Mouse (Mus musculus) limb, embryonic 14.5 days (tissue): ENCODE measurements around the gene Dock9. TPM values are rescaled to one million over a fixed set of nuclear protein-coding genes. Genes with fewer than 3 reads are reported as not detected.

Experiments used
- ATAC-seq: fragments of 200-750 bp; cut with Nextera tagmentation; 2 replicates; pipeline ENCODE4 v1.8.0; 2017; ENCODE audit warnings: low read depth, moderate number of reproducible peaks, moderate TSS enrichment; ENCODE audit not compliant: low FRiP score
- DNase-seq: peaks from one replicate; pipeline ENCODE4 v3.0.0-alpha.2; 2015; ENCODE audit warnings: low spot score
- H3K27ac ChIP-seq: fragments of 300-500 bp; sonication (generic); replicated peaks from 2 replicates; pipeline ENCODE4 v1.5.1; 2014; ENCODE audit warnings: low read depth, mild to moderate bottlenecking, low read length, moderate library complexity, mixed read lengths
- H3K27me3 ChIP-seq: fragments of 300-500 bp; sonication (generic); 2 replicates; pipeline ENCODE4 v1.6.1; 2014; ENCODE audit warnings: low read length, mixed read lengths; ENCODE audit not compliant: control insufficient read depth, insufficient read depth
- H3K36me3 ChIP-seq: fragments of 300-500 bp; sonication (generic); 2 replicates; pipeline ENCODE4 v1.6.1; 2014; ENCODE audit warnings: mild to moderate bottlenecking, low read length, moderate library complexity, mixed read lengths; ENCODE audit not compliant: control insufficient read depth, insufficient read depth
- H3K4me1 ChIP-seq: fragments of 300-500 bp; sonication (generic); 2 replicates; pipeline ENCODE4 v1.6.1; 2014; ENCODE audit warnings: antibody characterized with exemption, low read length, mixed read lengths; ENCODE audit not compliant: control insufficient read depth, insufficient read depth
- H3K4me2 ChIP-seq: fragments of 300-500 bp; sonication (generic); replicated peaks from 2 replicates; pipeline ENCODE4 v1.6.1; 2014; ENCODE audit warnings: low read depth, mild to moderate bottlenecking, low read length, moderate library complexity; ENCODE audit not compliant: severe bottlenecking
- H3K4me3 ChIP-seq: fragments of 300-500 bp; sonication (generic); replicated peaks from 2 replicates; pipeline ENCODE4 v1.5.1; 2014; ENCODE audit warnings: low read length
- H3K9ac ChIP-seq: fragments of 300-500 bp; sonication (generic); 2 replicates; pipeline ENCODE4 v1.6.1; 2014; ENCODE audit warnings: mild to moderate bottlenecking, low read depth, low read length, moderate library complexity; ENCODE audit not compliant: severe bottlenecking
- H3K9me3 ChIP-seq: fragments of 300-500 bp; sonication (generic); 2 replicates; pipeline ENCODE4 v1.6.1; 2016; ENCODE audit warnings: low read length; ENCODE audit not compliant: control insufficient read depth
- POLR2A ChIP-seq: fragments of 200-500 bp; IDR thresholded peaks from 2 replicates; pipeline ENCODE4 v1.8.0; 2012; ENCODE audit warnings: inconsistent platforms, mild to moderate bottlenecking, moderate library complexity, borderline replicate concordance; ENCODE audit not compliant: insufficient read depth, insufficient read length; ENCODE audit errors: extremely low read depth
- WGBS: fragments of 180-500 bp; shearing (Covaris S2); extraction: QIAGEN DNeasy Blood & Tissue Kit; methylation state at CpG from one replicate; pipeline ENCODE4 v1.1.7; 2014; 5-methylcytosine and 5-hydroxymethylcytosine counted together
- polyA plus RNA-seq, 2 experiments: library from polyadenylated mRNA; depleted of rRNA in 1 of 2; stranded (reverse) in 1 of 2; unstranded in 1 of 2; fragments of >200 nt; fragmentation: Nextera tagmentation in 1 of 2; extraction: Ambion mirVana in 1 of 2; gene quantifications; 2 replicates each; pipeline versions ENCODE4 v1.2.1 to v1.2.3; 2012 to 2014

The Dock9 gene
- polyA plus RNA-seq, 2 experiments = 13.8 to 19.7 TPM

- 95% methylated on average over 9 of the region's 9 CpGs for WGBS
- no peaks in the 10 kb centered on the region for H3K4me1 ChIP-seq
- H3K36me3 ChIP-seq = no peaks in the 10 kb centered on the region
- ATAC-seq = no peak
- DNase-seq = no peak
- no peak overlapping the region for H3K9ac ChIP-seq
- no peaks in the 10 kb centered on the region for H3K9me3 ChIP-seq
- no peak overlapping the region for H3K4me2 ChIP-seq
- no peak for TF ChIP-seq POLR2A
- H3K27me3 ChIP-seq = no peaks in the 10 kb centered on the region
- H3K27ac ChIP-seq = no peak overlapping the region
- H3K4me3 ChIP-seq = no peak overlapping the region
Observed at GRCm38 (mm10) chr14:121665693-121666273, 131.9 kb downstream of the Dock9 start.

- Histone ChIP-seq H3K27me3 (no peaks in the 10 kb centered on the region), H3K4me1 (no peaks in the 10 kb centered on the region; the same call in 1 of the 2 replicates), H3K4me2 (no peak overlapping the region), H3K9me3 (no peaks in the 10 kb centered on the region), H3K9ac (no peak overlapping the region), H3K27ac (no peak overlapping the region), H3K36me3 (no peaks in the 10 kb centered on the region), H3K4me3 (no peak overlapping the region)
- 88% methylated on average over 1 of the region's 1 CpGs for WGBS
- no peak for DNase-seq
- TF ChIP-seq POLR2A = no peak
- ATAC-seq = no peak
Observed at GRCm38 (mm10) chr14:121663913-121664312, 133.7 kb downstream of the Dock9 start.

GRCm38 (mm10) chr14:121660918-121661317 is 136.7 kb downstream of the Dock9 start:
- TF ChIP-seq POLR2A = no peak
- Histone ChIP-seq H3K4me2 (no peak overlapping the region), H3K27ac (no peak overlapping the region), H3K9ac (no peak overlapping the region), H3K4me1 (no peaks in the 10 kb centered on the region; the same call in 1 of the 2 replicates), H3K36me3 (no peaks in the 10 kb centered on the region), H3K9me3 (no peaks in the 10 kb centered on the region), H3K27me3 (no peaks in the 10 kb centered on the region), H3K4me3 (no peak overlapping the region)
- WGBS = 58% methylated on average over 8 of the region's 8 CpGs
- no peak for DNase-seq
- ATAC-seq = no peak

- no peaks in the 10 kb centered on the region for H3K36me3 ChIP-seq
- no peaks in the 10 kb centered on the region for H3K9me3 ChIP-seq
- no peaks in the 10 kb centered on the region for H3K27me3 ChIP-seq
- WGBS = 91% methylated on average over 15 of the region's 15 CpGs
- H3K27ac ChIP-seq = no peak overlapping the region
- no peak for TF ChIP-seq POLR2A
- no peak overlapping the region for H3K4me2 ChIP-seq
- no peak for ATAC-seq
- no peak overlapping the region for H3K9ac ChIP-seq
- DNase-seq = no peak
- H3K4me1 ChIP-seq = no peaks in the 10 kb centered on the region; the same call in 1 of the 2 replicates
- H3K4me3 ChIP-seq = no peak overlapping the region
Observed at GRCm38 (mm10) chr14:121660167-121660894, 137.3 kb downstream of the Dock9 start.

GRCm38 (mm10) chr14:121659061-121659824 is 138.4 kb downstream of the Dock9 start:
- DNase-seq = no peak
- 46% methylated on average over 12 of the region's 12 CpGs for whole genome bisulfite sequencing
- no peak overlapping the region for H3K27ac ChIP-seq

More at GRCm38 (mm10) chr14:121659061-121659824, 138.4 kb downstream of the Dock9 start:
- Histone ChIP-seq H3K4me1 (peaks cover 5% of the 10 kb centered on the region; the same call in 1 of the 2 replicates), H3K4me2 (no peak overlapping the region), H3K36me3 (no peaks in the 10 kb centered on the region), H3K9me3 (no peaks in the 10 kb centered on the region), H3K9ac (no peak overlapping the region), H3K4me3 (no peak overlapping the region), H3K27me3 (no peaks in the 10 kb centered on the region)
- ATAC-seq = no peak
- no peak for TF ChIP-seq POLR2A
